Mouse (Mus musculus) midbrain, embryonic 14.5 days (tissue): Measurements from ENCODE around the gene Snx29. TPM values are rescaled to one million over a fixed set of nuclear protein-coding genes. Genes with fewer than 3 reads are reported as not detected.

ENCODE experiments used
- ATAC-seq: fragments of 200-750 bp; cut with Nextera tagmentation; 2 replicates; pipeline ENCODE4 v1.8.0; 2017; ENCODE audit warnings: moderate number of reproducible peaks, moderate library complexity; ENCODE audit not compliant: low FRiP score, low TSS enrichment
- DNase-seq: peaks from one replicate; pipeline ENCODE4 v3.0.0-alpha.2; 2015
- H3K27ac ChIP-seq: fragments of 300-500 bp; sonication (generic); replicated peaks from 2 replicates; pipeline ENCODE4 v1.5.1; 2014; ENCODE audit warnings: mild to moderate bottlenecking, low read depth, low read length, moderate library complexity
- H3K27me3 ChIP-seq: fragments of 300-500 bp; sonication (generic); 2 replicates; pipeline ENCODE4 v1.6.1; 2014; ENCODE audit warnings: low read length, control low read depth, mixed read lengths; ENCODE audit not compliant: control insufficient read depth, insufficient read depth
- H3K36me3 ChIP-seq: fragments of 300-500 bp; sonication (generic); 2 replicates; pipeline ENCODE4 v1.6.1; 2014; ENCODE audit warnings: low read length, control low read depth; ENCODE audit not compliant: control insufficient read depth, insufficient read depth
- H3K4me1 ChIP-seq: fragments of 300-500 bp; sonication (generic); 2 replicates; pipeline ENCODE4 v1.6.1; 2014; ENCODE audit warnings: mild to moderate bottlenecking, antibody characterized with exemption, low read length, control low read depth; ENCODE audit not compliant: control insufficient read depth, insufficient read depth
- H3K4me2 ChIP-seq: fragments of 300-500 bp; sonication (generic); 2 replicates; pipeline ENCODE4 v1.6.1; 2014; ENCODE audit warnings: mild to moderate bottlenecking, low read length, moderate library complexity
- H3K4me3 ChIP-seq: fragments of 300-500 bp; sonication (generic); replicated peaks from 2 replicates; pipeline ENCODE4 v1.5.1; 2014; ENCODE audit warnings: low read depth, low read length
- H3K9ac ChIP-seq: fragments of 300-500 bp; sonication (generic); replicated peaks from 2 replicates; pipeline ENCODE4 v1.6.1; 2014; ENCODE audit warnings: mild to moderate bottlenecking, low read length, moderate library complexity
- H3K9me3 ChIP-seq: fragments of 300-500 bp; sonication (generic); 2 replicates; pipeline ENCODE4 v1.6.1; 2016; ENCODE audit warnings: low read length, control low read depth, mixed read lengths; ENCODE audit not compliant: control insufficient read depth
- WGBS: fragments of 180-500 bp; shearing (Covaris S2); extraction: QIAGEN DNeasy Blood & Tissue Kit; methylation state at CpG from one replicate; pipeline ENCODE4 v1.1.7; 2014; 5-methylcytosine and 5-hydroxymethylcytosine counted together
- polyA plus RNA-seq: library from polyadenylated mRNA; unstranded; fragments of >200 nt; fragmentation: Nextera tagmentation; extraction: Ambion mirVana; gene quantifications from 2 replicates; pipeline ENCODE4 v1.2.1, GENCODE M21; 2014

The Snx29 gene
- polyA plus RNA-seq, 1 experiment from 2014 or later: 16.1 TPM

GRCm38 (mm10) chr16:11518803-11519498 is 196.2 kb downstream of the Snx29 start:
- no peaks in the 10 kb centered on the region for H3K4me1 ChIP-seq
- H3K9me3 ChIP-seq: no peaks in the 10 kb centered on the region
- H3K27me3 ChIP-seq: no peaks in the 10 kb centered on the region
- H3K36me3 ChIP-seq: no peaks in the 10 kb centered on the region
- H3K4me3 ChIP-seq: no peak overlapping the region
- DNase-seq (peak; percentile 31), ATAC-seq (no peak)
- H3K9ac ChIP-seq: no peak overlapping the region
- H3K27ac ChIP-seq: no peak overlapping the region
- WGBS: 89% methylated on average over 12 of the region's 12 CpGs
- no peak overlapping the region for H3K4me2 ChIP-seq

- 81% methylated on average over 10 of the region's 10 CpGs for WGBS
- H3K36me3 ChIP-seq: no peaks in the 10 kb centered on the region
Observed at GRCm38 (mm10) chr16:11526104-11526786, 203.5 kb downstream of the Snx29 start.

GRCm38 (mm10) chr16:11526996-11527395 is 204.3 kb downstream of the Snx29 start:
- Histone ChIP-seq H3K4me2 (no peak overlapping the region), H3K9me3 (no peaks in the 10 kb centered on the region), H3K4me3 (no peak overlapping the region), H3K27me3 (no peaks in the 10 kb centered on the region), H3K4me1 (no peaks in the 10 kb centered on the region), H3K27ac (no peak overlapping the region; the same call in 1 of the 2 replicates), H3K36me3 (no peaks in the 10 kb centered on the region), H3K9ac (no peak overlapping the region)
- no peak for DNase-seq
- WGBS: 72% methylated on average over 10 of the region's 10 CpGs
- no peak for ATAC-seq

More at GRCm38 (mm10) chr16:11526104-11526786, 203.5 kb downstream of the Snx29 start:
- no peak for DNase-seq
- Histone ChIP-seq H3K27ac (no peak overlapping the region; the same call in 1 of the 2 replicates), H3K9ac (no peak overlapping the region), H3K4me3 (no peak overlapping the region), H3K4me2 (no peak overlapping the region), H3K9me3 (no peaks in the 10 kb centered on the region), H3K27me3 (no peaks in the 10 kb centered on the region), H3K4me1 (no peaks in the 10 kb centered on the region)
- ATAC-seq: no peak

DNA sequence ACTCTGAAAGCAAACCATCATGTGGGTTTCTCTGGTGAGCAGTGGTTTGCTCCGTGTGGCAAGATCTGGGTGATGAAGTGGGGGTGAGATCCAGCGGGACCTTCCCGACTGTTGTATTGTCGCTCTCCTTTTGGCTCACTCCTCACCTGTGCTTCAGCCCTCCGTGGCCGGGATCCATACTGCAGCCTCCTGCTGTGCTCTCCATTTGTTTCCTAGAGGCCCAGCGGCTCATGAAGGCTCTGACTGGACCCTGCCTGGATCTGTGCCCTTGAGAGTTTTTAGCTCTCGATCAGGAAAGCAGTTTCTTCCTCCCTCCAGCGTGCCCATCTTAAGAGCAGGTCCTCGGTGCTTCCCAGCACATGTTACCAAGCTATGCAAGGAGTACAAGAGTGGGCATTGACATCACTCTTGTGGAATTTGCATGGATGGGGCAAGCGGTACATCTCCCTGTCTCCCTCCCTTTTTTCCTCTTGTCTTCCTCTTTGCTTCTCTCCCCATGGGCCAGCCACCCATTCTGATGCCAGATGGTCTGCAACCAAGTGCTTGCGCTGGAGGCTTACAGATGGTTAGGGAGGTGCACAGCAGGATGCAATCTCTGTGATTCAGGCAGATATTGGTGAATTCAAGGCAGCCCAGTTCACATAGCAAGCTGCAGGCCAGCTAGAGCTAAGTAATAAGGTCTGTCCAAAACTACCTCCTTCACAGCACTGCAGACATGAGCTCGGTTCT is 207.9 kb downstream of the Snx29 start:
- WGBS: 49% methylated on average over 13 of the region's 13 CpGs
- Histone ChIP-seq H3K9ac (no peak overlapping the region), H3K27me3 (no peaks in the 10 kb centered on the region), H3K9me3 (no peaks in the 10 kb centered on the region), H3K4me2 (no peak overlapping the region), H3K36me3 (no peaks in the 10 kb centered on the region), H3K27ac (no peak overlapping the region), H3K4me1 (no peaks in the 10 kb centered on the region), H3K4me3 (no peak overlapping the region)
- DNase-seq: no peak
- ATAC-seq: no peak

- ATAC-seq (no peak), DNase-seq (no peak)
Observed at GRCm38 (mm10) chr16:11531441-11531840, 208.7 kb downstream of the Snx29 start.

DNA sequence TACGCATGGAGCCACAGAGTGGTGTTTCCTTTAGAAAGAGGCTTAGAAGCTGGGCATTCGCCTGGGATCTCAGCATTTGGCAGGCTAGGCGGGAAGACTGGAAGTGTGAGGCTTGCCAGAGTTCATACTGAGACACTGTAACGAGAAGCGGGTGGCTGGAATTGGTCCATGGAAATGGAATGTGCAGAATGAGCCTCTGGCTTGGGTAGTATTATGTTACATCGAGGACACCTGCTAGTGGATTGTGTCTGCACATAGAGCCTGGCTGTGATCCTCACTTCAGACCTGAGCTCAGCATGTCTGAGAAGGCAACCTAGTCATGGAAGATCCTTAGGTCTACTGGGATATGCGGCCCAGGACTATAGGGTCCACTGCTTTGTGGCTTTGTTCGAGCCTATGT is 209.9 kb downstream of the Snx29 start:
- H3K9ac ChIP-seq: no peak overlapping the region
- no peak overlapping the region for H3K27ac ChIP-seq
- no peaks in the 10 kb centered on the region for H3K36me3 ChIP-seq
- H3K4me1 ChIP-seq: 0 out of 2 replicates have a peak, but pooled peaks cover 2% of the 10 kb centered on the region
- WGBS: 91% methylated on average over 8 of the region's 8 CpGs
- no peak overlapping the region for H3K4me2 ChIP-seq
- DNase-seq (peak; percentile 27), ATAC-seq (no peak)
- no peaks in the 10 kb centered on the region for H3K27me3 ChIP-seq
- no peak overlapping the region for H3K4me3 ChIP-seq
- H3K9me3 ChIP-seq: no peaks in the 10 kb centered on the region

More at GRCm38 (mm10) chr16:11531441-11531840, 208.7 kb downstream of the Snx29 start:
- no peaks in the 10 kb centered on the region for H3K27me3 ChIP-seq
- no peak overlapping the region for H3K9ac ChIP-seq
- WGBS: 96% methylated on average over 7 of the region's 7 CpGs
- no peaks in the 10 kb centered on the region for H3K4me1 ChIP-seq
- H3K36me3 ChIP-seq: no peaks in the 10 kb centered on the region
- H3K27ac ChIP-seq: no peak overlapping the region
- H3K4me3 ChIP-seq: no peak overlapping the region
- H3K4me2 ChIP-seq: no peak overlapping the region
- H3K9me3 ChIP-seq: no peaks in the 10 kb centered on the region

- no peak for DNase-seq
- Histone ChIP-seq H3K9me3 (no peaks in the 10 kb centered on the region), H3K4me1 (0 out of 2 replicates have a peak, but pooled peaks cover 5% of the 10 kb centered on the region), H3K36me3 (no peaks in the 10 kb centered on the region), H3K9ac (no peak overlapping the region), H3K27me3 (no peaks in the 10 kb centered on the region), H3K27ac (no peak overlapping the region), H3K4me3 (no peak overlapping the region), H3K4me2 (no peak overlapping the region)
- ATAC-seq: no peak
- 76% methylated on average over 3 of the region's 3 CpGs for WGBS
Observed at GRCm38 (mm10) chr16:11533441-11533840, 210.7 kb downstream of the Snx29 start.

DNA sequence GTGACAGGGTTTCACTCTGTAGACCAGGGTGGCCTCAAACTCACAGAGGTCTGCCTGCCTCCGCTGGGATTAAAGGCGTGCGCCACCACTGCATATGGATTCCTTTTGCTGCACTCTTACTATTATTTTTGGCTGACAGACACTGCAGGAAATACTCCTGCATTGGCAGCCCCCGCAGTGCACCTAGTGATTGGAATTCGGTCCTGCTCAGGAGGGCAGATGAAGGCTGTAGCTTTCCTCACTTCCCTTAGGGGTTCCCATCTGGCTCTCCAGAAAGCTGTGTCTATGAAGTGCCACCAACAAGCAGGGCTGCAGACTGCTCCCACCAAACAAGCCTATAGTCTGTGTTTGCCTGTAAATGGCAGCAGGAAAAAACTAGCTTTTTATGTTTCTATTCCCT is 215.0 kb downstream of the Snx29 start:
- Histone ChIP-seq H3K9me3 (no peaks in the 10 kb centered on the region), H3K27me3 (no peaks in the 10 kb centered on the region), H3K4me2 (no peak overlapping the region), H3K36me3 (no peaks in the 10 kb centered on the region), H3K4me1 (0 out of 2 replicates have a peak, but pooled peaks cover 5% of the 10 kb centered on the region), H3K9ac (no peak overlapping the region), H3K27ac (no peak overlapping the region), H3K4me3 (no peak overlapping the region)
- DNase-seq: peak; percentile 19
- WGBS: 39% methylated on average over 5 of the region's 5 CpGs
- no peak for ATAC-seq
